Mouse (Mus musculus) heart, embryonic 16.5 days (tissue): ENCODE measurements around the gene Nme9. TPM values are rescaled to one million over a fixed set of nuclear protein-coding genes. Genes with fewer than 3 reads are reported as not detected.

Experiments
- ATAC-seq: fragments of 200-750 bp; cut with Nextera tagmentation; replicated peaks from 2 replicates; pipeline ENCODE4 v1.8.0; 2017; ENCODE audit warnings: moderate number of reproducible peaks; ENCODE audit not compliant: insufficient read depth, low FRiP score; ENCODE audit errors: extremely low read depth
- H3K27ac ChIP-seq: fragments of 300-500 bp; sonication (generic); 2 replicates; pipeline ENCODE4 v1.5.1; 2014; ENCODE audit warnings: mild to moderate bottlenecking, low read length, control low read depth, moderate library complexity
- H3K27me3 ChIP-seq: fragments of 300-500 bp; sonication (generic); 2 replicates; pipeline ENCODE4 v1.6.1; 2014; ENCODE audit warnings: low read length, mixed read lengths; ENCODE audit not compliant: control insufficient read depth, insufficient read depth
- H3K36me3 ChIP-seq: fragments of 300-500 bp; sonication (generic); 2 replicates; pipeline ENCODE4 v1.6.1; 2014; ENCODE audit not compliant: control insufficient read depth, insufficient read depth
- H3K4me1 ChIP-seq: fragments of 300-500 bp; sonication (generic); 2 replicates; pipeline ENCODE4 v1.6.1; 2014; ENCODE audit warnings: low read length, mixed read lengths; ENCODE audit not compliant: control insufficient read depth, insufficient read depth
- H3K4me2 ChIP-seq: fragments of 300-500 bp; sonication (generic); 2 replicates; pipeline ENCODE4 v1.6.1; 2014; ENCODE audit warnings: low read depth, mild to moderate bottlenecking, control low read depth, low read length
- H3K4me3 ChIP-seq: fragments of 300-500 bp; sonication (generic); 2 replicates; pipeline ENCODE4 v1.5.1; 2014; ENCODE audit warnings: mild to moderate bottlenecking, control low read depth, low read length
- H3K9ac ChIP-seq: fragments of 300-500 bp; sonication (generic); 2 replicates; pipeline ENCODE4 v1.6.1; 2014; ENCODE audit warnings: low read length, control low read depth
- H3K9me3 ChIP-seq: fragments of 300-500 bp; sonication (generic); replicated peaks from 2 replicates; pipeline ENCODE4 v1.6.1; 2016; ENCODE audit warnings: low read length; ENCODE audit not compliant: control insufficient read depth
- WGBS: fragments of 180-500 bp; shearing (Covaris S2); extraction: QIAGEN DNeasy Blood & Tissue Kit; methylation state at CpG from one replicate; pipeline ENCODE4 v1.1.7; 2014; 5-methylcytosine and 5-hydroxymethylcytosine counted together
- polyA plus RNA-seq: library from polyadenylated mRNA; unstranded; fragments of >200 nt; fragmentation: Nextera tagmentation; extraction: Ambion mirVana; gene quantifications from 2 replicates; pipeline ENCODE4 v1.2.1, GENCODE M21; 2015

Nme9 gene
- polyA plus RNA-seq: 1.0 and 1.3 TPM in 2 replicates

GRCm38 (mm10) chr9:99451161-99451560 is at the start of gene Nme9:
TSS of gene Nme9 (plus strand) at chr9:99451475.
- Histone ChIP-seq H3K4me2 (peak within 1 kb of the TSS; percentile 24; the same call in 1 of the 2 replicates), H3K27ac (no peak within 1 kb of the TSS), H3K9ac (no peak within 1 kb of the TSS), H3K36me3 (no peaks in the 10 kb centered on the region), H3K4me3 (no peak within 1 kb of the TSS), H3K4me1 (no peaks in the 10 kb centered on the region), H3K9me3 (no peaks in the 10 kb centered on the region), H3K27me3 (peaks cover 9% of the 10 kb centered on the region; the same call in 1 of the 2 replicates)
- 10% methylated on average over 14 of the region's 14 CpGs for WGBS
- no peak for ATAC-seq

GRCm38 (mm10) chr9:99409280-99409679 is 42.0 kb upstream of the Nme9 start:
- no peaks in the 10 kb centered on the region for H3K9me3 ChIP-seq
- no peak overlapping the region for H3K4me3 ChIP-seq
- no peak overlapping the region for H3K4me2 ChIP-seq
- H3K9ac ChIP-seq: no peak overlapping the region
- H3K27ac ChIP-seq: no peak overlapping the region
- no peaks in the 10 kb centered on the region; the same call in 1 of the 2 replicates for H3K4me1 ChIP-seq
- ATAC-seq: no peak
- no peaks in the 10 kb centered on the region for H3K36me3 ChIP-seq
- WGBS: 75% methylated on average over 3 of the region's 3 CpGs
- no peaks in the 10 kb centered on the region for H3K27me3 ChIP-seq

- ATAC-seq: no peak
- Histone ChIP-seq H3K4me3 (no peak overlapping the region), H3K27ac (no peak overlapping the region), H3K27me3 (no peaks in the 10 kb centered on the region), H3K9me3 (no peaks in the 10 kb centered on the region), H3K4me1 (peaks cover 4% of the 10 kb centered on the region), H3K36me3 (no peaks in the 10 kb centered on the region), H3K4me2 (no peak overlapping the region), H3K9ac (no peak overlapping the region)
- 86% methylated on average over 5 of the region's 5 CpGs for WGBS
Measured at GRCm38 (mm10) chr9:99411093-99411492, 40.2 kb upstream of the Nme9 start.

GRCm38 (mm10) chr9:99411785-99412184 is 39.5 kb upstream of the Nme9 start:
- H3K27me3 ChIP-seq: no peaks in the 10 kb centered on the region
- peaks cover 4% of the 10 kb centered on the region for H3K4me1 ChIP-seq
- no peak overlapping the region for H3K27ac ChIP-seq
- H3K4me2 ChIP-seq: no peak overlapping the region
- H3K4me3 ChIP-seq: no peak overlapping the region
- no peaks in the 10 kb centered on the region for H3K36me3 ChIP-seq
- ATAC-seq: 0 out of 2 replicates have a peak, but pooled peaks have one; percentile 23
- 60% methylated on average over 4 of the region's 4 CpGs for WGBS
- H3K9me3 ChIP-seq: no peaks in the 10 kb centered on the region
- no peak overlapping the region for H3K9ac ChIP-seq

- no peak overlapping the region for H3K4me2 ChIP-seq
- 83% methylated on average over 3 of the region's 3 CpGs for WGBS
- no peak overlapping the region for H3K4me3 ChIP-seq
- ATAC-seq: no peak
- H3K27ac ChIP-seq: no peak overlapping the region
- H3K9ac ChIP-seq: no peak overlapping the region
- no peaks in the 10 kb centered on the region for H3K36me3 ChIP-seq
- H3K9me3 ChIP-seq: no peaks in the 10 kb centered on the region
- H3K4me1 ChIP-seq: peaks cover 12% of the 10 kb centered on the region
- no peaks in the 10 kb centered on the region for H3K27me3 ChIP-seq
Measured at GRCm38 (mm10) chr9:99416809-99417208, 34.5 kb upstream of the Nme9 start.

GRCm38 (mm10) chr9:99417288-99417846 is 33.9 kb upstream of the Nme9 start:
- 56% methylated on average over 4 of the region's 4 CpGs for WGBS
- Histone ChIP-seq H3K36me3 (no peaks in the 10 kb centered on the region), H3K9ac (no peak overlapping the region), H3K27ac (no peak overlapping the region), H3K9me3 (no peaks in the 10 kb centered on the region), H3K27me3 (no peaks in the 10 kb centered on the region), H3K4me2 (no peak overlapping the region), H3K4me1 (peaks cover 12% of the 10 kb centered on the region), H3K4me3 (no peak overlapping the region)
- ATAC-seq: no peak

DNA sequence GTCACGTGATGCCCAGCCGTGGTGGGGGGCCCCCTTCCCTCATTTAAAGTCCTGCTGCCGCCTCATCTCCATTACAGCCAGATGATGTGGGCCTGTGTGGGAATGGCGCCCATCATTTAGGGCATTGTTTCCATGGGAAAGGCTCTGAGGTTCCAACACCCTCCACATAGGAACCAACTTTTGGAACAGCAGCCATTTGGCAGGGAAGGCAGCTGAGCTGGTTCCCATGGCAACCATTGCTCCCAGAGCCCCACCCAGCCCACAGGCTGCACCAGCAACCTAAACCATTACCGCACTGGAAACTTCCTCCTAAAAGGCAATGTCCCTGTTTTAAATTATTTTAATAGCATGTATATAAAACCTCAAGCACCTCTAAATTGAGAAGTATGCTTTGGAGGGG is 32.9 kb upstream of the Nme9 start:
- Histone ChIP-seq H3K36me3 (no peaks in the 10 kb centered on the region), H3K9me3 (no peaks in the 10 kb centered on the region), H3K9ac (no peak overlapping the region), H3K27ac (no peak overlapping the region), H3K27me3 (no peaks in the 10 kb centered on the region), H3K4me1 (peaks cover 12% of the 10 kb centered on the region), H3K4me2 (no peak overlapping the region), H3K4me3 (no peak overlapping the region)
- no peak for ATAC-seq
- WGBS: 75% methylated on average over 5 of the region's 5 CpGs

- H3K9ac ChIP-seq: no peak overlapping the region
- 72% methylated on average over 8 of the region's 8 CpGs for WGBS
- H3K4me2 ChIP-seq: no peak overlapping the region
- H3K27me3 ChIP-seq: no peaks in the 10 kb centered on the region
- no peaks in the 10 kb centered on the region for H3K36me3 ChIP-seq
- H3K9me3 ChIP-seq: no peaks in the 10 kb centered on the region
- ATAC-seq: no peak; the same call in 1 of the 2 replicates
- peaks cover 9% of the 10 kb centered on the region for H3K4me1 ChIP-seq
- no peak overlapping the region for H3K4me3 ChIP-seq
- no peak overlapping the region for H3K27ac ChIP-seq
Measured at GRCm38 (mm10) chr9:99419951-99420701, 31.1 kb upstream of the Nme9 start.

DNA sequence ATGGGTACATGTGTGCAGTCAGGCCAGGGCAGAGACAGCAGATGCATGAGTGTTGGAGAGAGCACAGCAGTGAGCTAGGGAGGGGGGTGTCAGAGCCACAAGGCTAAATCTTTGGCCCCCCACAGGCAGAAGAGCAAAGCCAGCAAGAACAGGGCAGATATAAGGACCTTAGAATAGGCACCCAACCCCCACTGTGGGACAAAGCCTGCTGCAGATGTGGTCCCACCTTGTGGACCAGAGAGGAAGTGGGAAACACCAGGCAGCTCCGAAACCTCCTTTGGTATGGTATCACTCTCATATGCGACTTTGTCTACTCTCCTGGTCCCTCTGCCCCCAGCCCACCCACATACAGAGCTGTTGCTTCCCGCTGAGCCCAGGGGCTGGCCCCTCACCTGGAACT is 29.4 kb upstream of the Nme9 start:
- Histone ChIP-seq H3K4me3 (no peak overlapping the region), H3K9ac (no peak overlapping the region), H3K9me3 (no peaks in the 10 kb centered on the region), H3K27ac (no peak overlapping the region), H3K27me3 (no peaks in the 10 kb centered on the region), H3K36me3 (no peaks in the 10 kb centered on the region), H3K4me2 (no peak overlapping the region), H3K4me1 (peaks cover 7% of the 10 kb centered on the region)
- no peak for ATAC-seq
- 65% methylated on average over 3 of the region's 3 CpGs for WGBS
